Mouse (Mus musculus) lung, embryonic 14.5 days (tissue): Measurements from ENCODE around the gene Phb. TPM values are rescaled to one million over a fixed set of nuclear protein-coding genes. Genes with fewer than 3 reads are reported as not detected.

ENCODE experiments used
- ATAC-seq: fragments of 200-750 bp; cut with Nextera tagmentation; 2 replicates; pipeline ENCODE4 v1.8.0; 2017; ENCODE audit warnings: mild to moderate bottlenecking, moderate TSS enrichment, moderate library complexity; ENCODE audit not compliant: insufficient read depth
- DNase-seq: peaks from one replicate; pipeline ENCODE4 v3.0.0-alpha.2; 2015
- H3K27ac ChIP-seq: fragments of 300-500 bp; sonication (generic); 2 replicates; pipeline ENCODE4 v1.5.1; 2014; ENCODE audit warnings: low read depth, mild to moderate bottlenecking, moderate library complexity
- H3K27me3 ChIP-seq: fragments of 300-500 bp; sonication (generic); 2 replicates; pipeline ENCODE4 v1.6.1; 2014; ENCODE audit warnings: low read length, control low read depth; ENCODE audit not compliant: insufficient read depth
- H3K36me3 ChIP-seq: fragments of 300-500 bp; sonication (generic); 2 replicates; pipeline ENCODE4 v1.6.1; 2014; ENCODE audit warnings: control low read depth; ENCODE audit not compliant: insufficient read depth
- H3K4me1 ChIP-seq: fragments of 300-500 bp; sonication (generic); 2 replicates; pipeline ENCODE4 v1.6.1; 2014; ENCODE audit warnings: antibody characterized with exemption, control low read depth; ENCODE audit not compliant: insufficient read depth
- H3K4me2 ChIP-seq: fragments of 300-500 bp; sonication (generic); 2 replicates; pipeline ENCODE4 v1.6.1; 2014; ENCODE audit warnings: mild to moderate bottlenecking
- H3K4me3 ChIP-seq: fragments of 300-500 bp; sonication (generic); 2 replicates; pipeline ENCODE4 v1.5.1; 2014; ENCODE audit warnings: low read depth, low read length
- H3K9ac ChIP-seq: fragments of 300-500 bp; sonication (generic); 2 replicates; pipeline ENCODE4 v1.6.1; 2014
- H3K9me3 ChIP-seq: fragments of 300-500 bp; sonication (generic); 2 replicates; pipeline ENCODE4 v1.6.1; 2016; ENCODE audit warnings: low read depth, low read length, control low read depth
- CTCF ChIP-seq: IDR thresholded peaks from 2 replicates; pipeline ENCODE4 v1.5.1; 2016; ENCODE audit warnings: antibody characterized with exemption, low read depth
- WGBS: fragments of 180-500 bp; shearing (Covaris S2); extraction: QIAGEN DNeasy Blood & Tissue Kit; methylation state at CpG from one replicate; pipeline ENCODE4 v1.1.7; 2014; 5-methylcytosine and 5-hydroxymethylcytosine counted together
- polyA plus RNA-seq: library from polyadenylated mRNA; unstranded; fragments of >200 nt; fragmentation: Nextera tagmentation; extraction: Ambion mirVana; gene quantifications from 2 replicates; pipeline ENCODE4 v1.2.1, GENCODE M21; 2014

Phb gene
- polyA plus RNA-seq, 1 experiment from 2014 or later, result 252 TPM

DNA sequence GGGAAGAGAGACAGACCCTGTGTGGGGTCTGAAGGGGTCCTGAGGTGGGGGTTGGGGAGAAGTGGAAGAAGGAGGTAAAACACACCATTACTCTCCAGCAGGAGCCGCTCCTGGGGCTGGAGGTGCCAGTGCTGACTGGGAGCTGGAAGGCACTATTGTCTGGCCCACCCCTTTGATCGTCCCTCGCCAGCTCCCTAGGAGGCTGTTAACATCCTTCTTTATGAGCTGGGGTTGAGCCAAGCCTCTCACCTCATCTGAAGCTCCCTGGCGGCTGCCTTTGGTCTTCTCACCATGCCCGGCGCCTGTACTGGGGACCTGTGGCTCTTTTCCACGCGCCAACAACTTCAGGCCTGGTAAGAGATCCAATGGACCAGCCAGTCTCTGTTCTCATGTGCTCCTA, 44.3 kb upstream of the Phb start:
- Histone ChIP-seq H3K36me3 (no peaks in the 10 kb centered on the region), H3K27ac (no peak overlapping the region), H3K27me3 (no peaks in the 10 kb centered on the region), H3K9me3 (no peaks in the 10 kb centered on the region), H3K4me2 (no peak overlapping the region), H3K4me1 (peaks cover 19% of the 10 kb centered on the region; the same call in 1 of the 2 replicates), H3K9ac (no peak overlapping the region), H3K4me3 (no peak overlapping the region)
- ATAC-seq, result no peak
- peak; percentile 52 for DNase-seq
- no peak for TF ChIP-seq CTCF
- 31% methylated on average over 8 of the region's 8 CpGs for whole genome bisulfite sequencing

- H3K4me2 ChIP-seq, result no peak overlapping the region
- TF ChIP-seq CTCF, result no peak
- DNase-seq, result no peak
- H3K27ac ChIP-seq, result peak overlapping the region; percentile 75; the same call in 1 of the 2 replicates
- H3K36me3 ChIP-seq, result no peaks in the 10 kb centered on the region
- 81% methylated on average over 6 of the region's 6 CpGs for WGBS
- no peaks in the 10 kb centered on the region for H3K27me3 ChIP-seq
- no peak for ATAC-seq
- no peaks in the 10 kb centered on the region for H3K9me3 ChIP-seq
- H3K4me1 ChIP-seq, result 0 out of 2 replicates have a peak, but pooled peaks cover 14% of the 10 kb centered on the region
- no peak overlapping the region for H3K9ac ChIP-seq
- H3K4me3 ChIP-seq, result no peak overlapping the region
Measured at GRCm38 (mm10) chr11:95630558-95630957, 36.2 kb upstream of the Phb start.

DNA sequence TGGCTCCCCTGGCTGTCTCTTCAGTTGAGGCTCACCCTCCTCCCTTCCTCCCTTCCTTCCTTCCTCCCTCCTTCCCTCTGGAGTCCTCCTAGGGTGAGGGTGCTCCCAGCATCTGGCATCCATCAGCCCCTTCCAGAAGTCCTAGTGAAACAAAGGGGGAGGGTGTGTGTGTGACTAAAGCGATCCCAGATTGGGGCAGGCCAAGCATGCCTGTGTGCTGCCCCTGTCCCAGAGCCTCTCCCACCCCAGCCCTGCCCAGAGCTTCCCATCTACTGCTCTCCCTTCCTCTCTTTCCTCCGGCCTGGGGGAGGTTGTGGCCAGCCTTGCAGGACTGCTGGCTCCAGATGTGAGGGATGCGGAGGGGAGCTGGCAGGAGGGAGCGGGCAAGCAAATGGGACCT, 35.5 kb upstream of the Phb start:
- Histone ChIP-seq H3K4me2 (no peak overlapping the region), H3K9ac (no peak overlapping the region), H3K36me3 (no peaks in the 10 kb centered on the region), H3K9me3 (no peaks in the 10 kb centered on the region), H3K4me3 (no peak overlapping the region), H3K27ac (peak overlapping the region; percentile 75), H3K4me1 (0 out of 2 replicates have a peak, but pooled peaks cover 14% of the 10 kb centered on the region), H3K27me3 (no peaks in the 10 kb centered on the region)
- DNase-seq, result peak; percentile 79
- WGBS, result 35% methylated on average over 4 of the region's 4 CpGs
- TF ChIP-seq CTCF, result no peak
- peak; percentile 90 for ATAC-seq

- WGBS, result 65% methylated on average over 6 of the region's 6 CpGs
- no peak overlapping the region for H3K9ac ChIP-seq
- DNase-seq, result no peak
- 0 out of 2 replicates have a peak, but pooled peaks cover 14% of the 10 kb centered on the region for H3K4me1 ChIP-seq
- no peak for TF ChIP-seq CTCF
- no peaks in the 10 kb centered on the region for H3K36me3 ChIP-seq
- no peak overlapping the region for H3K4me3 ChIP-seq
- H3K9me3 ChIP-seq, result no peaks in the 10 kb centered on the region
- H3K4me2 ChIP-seq, result no peak overlapping the region
- H3K27me3 ChIP-seq, result no peaks in the 10 kb centered on the region
- ATAC-seq, result no peak
- H3K27ac ChIP-seq, result 0 out of 2 replicates have a peak overlapping the region, but pooled peaks have one; percentile 25
Measured at GRCm38 (mm10) chr11:95632474-95632873, 34.3 kb upstream of the Phb start.

DNA sequence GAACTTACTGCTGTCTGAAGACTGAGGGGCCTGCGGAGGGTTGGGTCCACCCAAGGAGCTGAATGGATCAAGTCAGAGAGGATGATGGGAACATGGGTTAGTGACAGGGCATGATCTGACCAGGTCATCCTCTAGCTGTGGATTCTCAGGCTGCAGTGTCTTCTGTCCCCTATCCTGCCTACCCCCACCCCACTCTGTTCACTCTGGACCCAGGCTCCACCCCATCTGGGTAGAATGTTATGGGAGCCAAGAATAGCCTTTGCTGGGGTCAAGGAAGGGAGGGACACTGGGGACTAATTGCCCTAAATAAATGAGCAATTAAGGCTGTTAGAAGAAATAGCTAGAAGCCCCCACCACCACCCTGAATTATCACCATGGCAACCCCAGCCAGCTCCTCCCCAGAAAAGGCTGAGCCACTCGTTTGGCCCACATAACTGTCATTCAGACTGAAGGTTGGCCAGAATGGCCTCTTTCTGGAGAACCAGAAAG, 33.2 kb upstream of the Phb start:
- H3K27ac ChIP-seq, result no peak overlapping the region
- 76% methylated on average over 2 of the region's 2 CpGs for WGBS
- no peak overlapping the region for H3K4me3 ChIP-seq
- H3K4me2 ChIP-seq, result no peak overlapping the region
- H3K27me3 ChIP-seq, result no peaks in the 10 kb centered on the region
- no peak for DNase-seq
- no peak overlapping the region for H3K9ac ChIP-seq
- no peak for TF ChIP-seq CTCF
- 0 out of 2 replicates have a peak, but pooled peaks cover 14% of the 10 kb centered on the region for H3K4me1 ChIP-seq
- H3K9me3 ChIP-seq, result no peaks in the 10 kb centered on the region
- no peak for ATAC-seq
- no peaks in the 10 kb centered on the region for H3K36me3 ChIP-seq

DNA sequence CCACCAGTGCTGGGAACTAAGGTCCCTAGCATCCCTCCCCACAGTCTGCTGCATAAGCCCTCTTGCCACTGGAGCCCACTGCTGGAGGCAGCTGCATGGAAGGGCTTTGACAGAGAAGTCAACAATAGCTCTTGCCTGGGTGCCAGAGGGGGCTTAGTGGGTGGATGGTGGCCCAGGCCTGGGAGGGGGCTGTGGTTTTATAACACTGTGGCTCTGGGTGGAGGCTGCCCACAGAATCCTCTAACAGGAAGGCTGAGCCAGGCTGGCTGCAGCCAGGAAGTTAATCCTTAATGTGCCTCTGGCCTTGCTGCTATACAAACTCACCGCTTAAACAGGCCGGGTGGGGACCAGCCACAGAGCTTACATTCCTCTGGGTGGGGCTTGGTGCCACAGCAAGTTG, 31.7 kb upstream of the Phb start:
- TF ChIP-seq CTCF, result no peak
- H3K9ac ChIP-seq, result no peak overlapping the region
- 25% methylated on average over 2 of the region's 2 CpGs for WGBS
- no peak overlapping the region for H3K4me2 ChIP-seq
- no peaks in the 10 kb centered on the region for H3K9me3 ChIP-seq
- no peak overlapping the region for H3K27ac ChIP-seq
- no peak for ATAC-seq
- H3K4me1 ChIP-seq, result 0 out of 2 replicates have a peak, but pooled peaks cover 14% of the 10 kb centered on the region
- H3K36me3 ChIP-seq, result no peaks in the 10 kb centered on the region
- DNase-seq, result no peak
- no peaks in the 10 kb centered on the region for H3K27me3 ChIP-seq
- no peak overlapping the region for H3K4me3 ChIP-seq

DNA sequence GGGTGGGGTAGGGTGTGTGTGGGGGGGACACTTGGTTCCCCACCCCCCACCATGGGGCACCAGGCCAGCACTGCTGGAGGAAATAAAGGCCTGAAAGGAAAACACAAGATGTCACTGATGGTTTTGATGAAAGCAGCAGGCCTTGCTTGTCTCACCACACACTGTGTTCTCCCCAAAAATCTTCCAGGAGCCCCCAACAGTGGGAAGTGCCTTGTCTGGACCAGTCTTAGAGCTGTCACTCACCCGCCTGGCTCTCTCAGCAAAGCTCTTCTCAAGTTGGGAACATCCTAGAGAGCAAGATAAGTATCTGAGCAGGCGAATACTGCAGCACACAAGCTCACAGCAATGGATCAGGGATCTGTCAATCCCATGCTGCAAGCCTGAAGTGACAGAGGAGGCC, 26.0 kb upstream of the Phb start:
- peaks cover 16% of the 10 kb centered on the region for H3K4me1 ChIP-seq
- 34% methylated on average over 2 of the region's 2 CpGs for WGBS
- no peak overlapping the region for H3K4me2 ChIP-seq
- H3K9me3 ChIP-seq, result no peaks in the 10 kb centered on the region
- H3K36me3 ChIP-seq, result no peaks in the 10 kb centered on the region
- TF ChIP-seq CTCF, result no peak
- H3K4me3 ChIP-seq, result no peak overlapping the region
- peaks cover 18% of the 10 kb centered on the region for H3K27me3 ChIP-seq
- no peak overlapping the region for H3K9ac ChIP-seq
- H3K27ac ChIP-seq, result no peak overlapping the region
- ATAC-seq (no peak), DNase-seq (no peak)
